Mouse (Mus musculus): ENCODE measurements around the gene Lrrc8d. TPM values are rescaled to one million over a fixed set of nuclear protein-coding genes. Genes with fewer than 3 reads are reported as not detected.

The Lrrc8d gene
- 16.7 TPM for polyA plus RNA-seq (2017; shearing (Covaris generic))

GRCm38 (mm10) chr5:105699141-105700069, at the start of gene Lrrc8d:
Lrrc8d (plus strand) TSS chr5:105699969.

GRCm38 (mm10) chr5:105876068-105876924, 176.5 kb downstream of the Lrrc8d start, which contains the start of gene Zfp326:
Zfp326 (plus strand) TSS chr5:105876565.

Other genes with a start within 250 kb of the Lrrc8d start
- gene Lrrc8c, start 180.6 kb upstream of the Lrrc8d start, polyA plus RNA-seq (2017; shearing (Covaris generic)) = 58.4 TPM
- 18.8 TPM for gene Zfp326, start 176.6 kb downstream of the Lrrc8d start, polyA plus RNA-seq (2017; shearing (Covaris generic))

Data from activated CD4-positive, CD25-positive, alpha-beta regulatory T cell, adult 9 weeks (primary cell).